Mouse (Mus musculus) stomach, embryonic 16.5 days (tissue): Measurements from ENCODE around the gene Zfp664. TPM values are rescaled to one million over a fixed set of nuclear protein-coding genes. Genes with fewer than 3 reads are reported as not detected.

Experiments used
- polyA plus RNA-seq: library from polyadenylated mRNA; unstranded; fragments of >200 nt; fragmentation: Nextera tagmentation; extraction: Ambion mirVana; gene quantifications from 2 replicates; pipeline ENCODE4 v1.2.1, GENCODE M21; 2015

Zfp664 gene
- polyA plus RNA-seq, 1 experiment from 2014 or later: 43.6 TPM

Other genes starting within 250 kb of the Zfp664 start
- 44.0 and 45.6 TPM in 2 replicates for gene Atp6v0a2, start 234.1 kb upstream of the Zfp664 start, polyA plus RNA-seq
- gene Dnah10, start 137.6 kb upstream of the Zfp664 start, polyA plus RNA-seq: 0.05 and 0.10 TPM in 2 replicates
- 5.3 and 6.1 TPM in 2 replicates for gene Ccdc92, start 267 bp upstream of the Zfp664 start, polyA plus RNA-seq
- gene Rflna, start 140.5 kb downstream of the Zfp664 start, polyA plus RNA-seq: 2.7 and 3.0 TPM in 2 replicates